Mouse (Mus musculus) intestine, postnatal 0 days (tissue): ENCODE data around the gene Dusp5. TPM values are rescaled to one million over a fixed set of nuclear protein-coding genes. Genes with fewer than 3 reads are reported as not detected.

ENCODE experiments used
- ATAC-seq: fragments of 200-750 bp; cut with Nextera tagmentation; 2 replicates; pipeline ENCODE4 v1.8.0; 2017; ENCODE audit warnings: mild to moderate bottlenecking, moderate TSS enrichment, moderate library complexity
- H3K27ac ChIP-seq: fragments of 300-500 bp; sonication (generic); 2 replicates; pipeline ENCODE4 v1.5.1; 2014; ENCODE audit warnings: mild to moderate bottlenecking, low read depth, low read length, moderate library complexity
- H3K27me3 ChIP-seq: fragments of 300-500 bp; sonication (generic); replicated peaks from 2 replicates; pipeline ENCODE4 v1.6.1; 2014; ENCODE audit warnings: low read length, mixed read lengths; ENCODE audit not compliant: control insufficient read depth, insufficient read depth
- H3K36me3 ChIP-seq: fragments of 300-500 bp; sonication (generic); 2 replicates; pipeline ENCODE4 v1.6.1; 2014; ENCODE audit warnings: mild to moderate bottlenecking, moderate library complexity; ENCODE audit not compliant: control insufficient read depth, insufficient read depth
- H3K4me1 ChIP-seq: fragments of 300-500 bp; sonication (generic); replicated peaks from 2 replicates; pipeline ENCODE4 v1.6.1; 2014; ENCODE audit warnings: antibody characterized with exemption, low read length, mixed read lengths; ENCODE audit not compliant: control insufficient read depth, insufficient read depth
- H3K4me2 ChIP-seq: fragments of 300-500 bp; sonication (generic); replicated peaks from 2 replicates; pipeline ENCODE4 v1.6.1; 2014; ENCODE audit warnings: low read depth, mild to moderate bottlenecking, moderate library complexity
- H3K4me3 ChIP-seq: fragments of 300-500 bp; sonication (generic); 2 replicates; pipeline ENCODE4 v1.5.1; 2014; ENCODE audit warnings: low read depth, low read length
- H3K9ac ChIP-seq: fragments of 300-500 bp; sonication (generic); 2 replicates; pipeline ENCODE4 v1.6.1; 2014; ENCODE audit warnings: mild to moderate bottlenecking, low read depth, low read length
- H3K9me3 ChIP-seq: fragments of 300-500 bp; sonication (generic); 2 replicates; pipeline ENCODE4 v1.6.1; 2016; ENCODE audit warnings: mixed run types; ENCODE audit not compliant: control insufficient read depth
- CTCF ChIP-seq: sonication (generic); IDR thresholded peaks from 2 replicates; pipeline ENCODE4 v1.5.1; 2016; ENCODE audit warnings: low read depth, mild to moderate bottlenecking, control low read depth, antibody characterized with exemption, moderate library complexity
- WGBS: fragments of 180-500 bp; shearing (Covaris S2); extraction: QIAGEN DNeasy Blood & Tissue Kit; methylation state at CpG from one replicate; pipeline ENCODE4 v1.1.7; 2014; 5-methylcytosine and 5-hydroxymethylcytosine counted together
- polyA plus RNA-seq: library from polyadenylated mRNA; unstranded; fragments of >200 nt; fragmentation: Nextera tagmentation; extraction: Ambion mirVana; gene quantifications from 2 replicates; pipeline ENCODE4 v1.2.1, GENCODE M21; 2015

The Dusp5 gene
- polyA plus RNA-seq, 1 experiment from 2014 or later = 12.4 TPM

- WGBS = 79% methylated on average over 6 of the region's 6 CpGs
- no peak for ATAC-seq
- Histone ChIP-seq H3K36me3 (peaks cover 39% of the 10 kb centered on the region), H3K27me3 (no peaks in the 10 kb centered on the region), H3K9ac (no peak overlapping the region), H3K4me1 (0 out of 2 replicates have a peak, but pooled peaks cover 7% of the 10 kb centered on the region), H3K27ac (peak overlapping the region; percentile 51; the same call in 1 of the 2 replicates), H3K9me3 (no peaks in the 10 kb centered on the region), H3K4me3 (no peak overlapping the region), H3K4me2 (no peak overlapping the region)
- no peak for TF ChIP-seq CTCF
These were observed 7.3 kb downstream of the Dusp5 start for GRCm38 (mm10) chr19:53536251-53536650.

GRCm38 (mm10) chr19:53536731-53537666 is 8.1 kb downstream of the Dusp5 start:
- Histone ChIP-seq H3K9me3 (no peaks in the 10 kb centered on the region), H3K27me3 (no peaks in the 10 kb centered on the region), H3K4me3 (no peak overlapping the region), H3K36me3 (peaks cover 47% of the 10 kb centered on the region), H3K9ac (no peak overlapping the region), H3K4me1 (0 out of 2 replicates have a peak, but pooled peaks cover 7% of the 10 kb centered on the region), H3K4me2 (no peak overlapping the region), H3K27ac (no peak overlapping the region)
- ATAC-seq = no peak
- WGBS = 88% methylated on average over 17 of the region's 17 CpGs
- no peak for TF ChIP-seq CTCF

GRCm38 (mm10) chr19:53538024-53538423 is 9.1 kb downstream of the Dusp5 start:
- Histone ChIP-seq H3K27me3 (no peaks in the 10 kb centered on the region), H3K4me3 (no peak overlapping the region), H3K36me3 (peaks cover 50% of the 10 kb centered on the region), H3K9ac (no peak overlapping the region), H3K4me1 (0 out of 2 replicates have a peak, but pooled peaks cover 7% of the 10 kb centered on the region), H3K4me2 (no peak overlapping the region), H3K27ac (no peak overlapping the region), H3K9me3 (no peaks in the 10 kb centered on the region)
- no peak for TF ChIP-seq CTCF
- 89% methylated on average over 11 of the region's 11 CpGs for WGBS
- ATAC-seq = no peak

GRCm38 (mm10) chr19:53538796-53539195 is 9.9 kb downstream of the Dusp5 start:
- Histone ChIP-seq H3K27ac (no peak overlapping the region), H3K4me1 (0 out of 2 replicates have a peak, but pooled peaks cover 7% of the 10 kb centered on the region), H3K9ac (no peak overlapping the region), H3K4me3 (no peak overlapping the region), H3K4me2 (no peak overlapping the region), H3K9me3 (no peaks in the 10 kb centered on the region), H3K27me3 (no peaks in the 10 kb centered on the region), H3K36me3 (peaks cover 56% of the 10 kb centered on the region)
- ATAC-seq = 0 out of 2 replicates have a peak, but pooled peaks have one; percentile 1
- TF ChIP-seq CTCF = no peak
- WGBS = 56% methylated on average over 5 of the region's 5 CpGs

GRCm38 (mm10) chr19:53539296-53539695 is 10.4 kb downstream of the Dusp5 start:
- H3K27ac ChIP-seq = no peak overlapping the region
- TF ChIP-seq CTCF = no peak
- H3K9ac ChIP-seq = no peak overlapping the region
- H3K4me3 ChIP-seq = no peak overlapping the region
- no peak for ATAC-seq
- H3K4me2 ChIP-seq = no peak overlapping the region
- H3K27me3 ChIP-seq = no peaks in the 10 kb centered on the region
- no peaks in the 10 kb centered on the region for H3K9me3 ChIP-seq
- 76% methylated on average over 3 of the region's 3 CpGs for WGBS
- peaks cover 56% of the 10 kb centered on the region for H3K36me3 ChIP-seq
- H3K4me1 ChIP-seq = 0 out of 2 replicates have a peak, but pooled peaks cover 7% of the 10 kb centered on the region

- TF ChIP-seq CTCF = no peak
- WGBS = 57% methylated on average over 5 of the region's 5 CpGs
These were observed 14.7 kb downstream of the Dusp5 start for GRCm38 (mm10) chr19:53543602-53544001.

More at GRCm38 (mm10) chr19:53543602-53544001, 14.7 kb downstream of the Dusp5 start:
- no peak for ATAC-seq
- no peaks in the 10 kb centered on the region for H3K27me3 ChIP-seq
- H3K9me3 ChIP-seq = no peaks in the 10 kb centered on the region
- no peak overlapping the region for H3K9ac ChIP-seq
- no peak overlapping the region for H3K4me2 ChIP-seq
- H3K36me3 ChIP-seq = peaks cover 38% of the 10 kb centered on the region
- no peak overlapping the region for H3K4me3 ChIP-seq
- no peak overlapping the region for H3K27ac ChIP-seq
- H3K4me1 ChIP-seq = 0 out of 2 replicates have a peak, but pooled peaks cover 6% of the 10 kb centered on the region
